Mouse (Mus musculus) liver, embryonic 11.5 days (tissue): Measurements from ENCODE around the gene Cacna2d4. TPM values are rescaled to one million over a fixed set of nuclear protein-coding genes. Genes with fewer than 3 reads are reported as not detected.

Experiments used
- ATAC-seq: fragments of 200-750 bp; cut with Nextera tagmentation; replicated peaks from 2 replicates; pipeline ENCODE4 v1.8.0; 2017; ENCODE audit warnings: moderate number of reproducible peaks, mild to moderate bottlenecking, moderate TSS enrichment, moderate library complexity; ENCODE audit not compliant: low FRiP score
- DNase-seq: peaks from one replicate; pipeline ENCODE4 v3.0.0-alpha.2; 2017; ENCODE audit warnings: low spot score
- H3K27ac ChIP-seq: fragments of 300-500 bp; sonication (generic); 2 replicates; pipeline ENCODE4 v1.5.1; 2014; ENCODE audit warnings: mild to moderate bottlenecking, low read depth, low read length, control low read depth
- H3K27me3 ChIP-seq: fragments of 300-500 bp; sonication (generic); replicated peaks from 2 replicates; pipeline ENCODE4 v1.6.1; 2014; ENCODE audit warnings: low read length, mixed read lengths; ENCODE audit not compliant: control insufficient read depth, insufficient read depth
- H3K36me3 ChIP-seq: fragments of 300-500 bp; sonication (generic); 2 replicates; pipeline ENCODE4 v1.6.1; 2014; ENCODE audit warnings: mild to moderate bottlenecking, low read length, moderate library complexity, mixed read lengths; ENCODE audit not compliant: control insufficient read depth, insufficient read depth
- H3K4me1 ChIP-seq: fragments of 300-500 bp; sonication (generic); replicated peaks from 2 replicates; pipeline ENCODE4 v1.6.1; 2014; ENCODE audit warnings: low read length, mixed read lengths; ENCODE audit not compliant: control insufficient read depth, insufficient read depth
- H3K4me2 ChIP-seq: fragments of 300-500 bp; sonication (generic); 2 replicates; pipeline ENCODE4 v1.6.1; 2014; ENCODE audit warnings: mild to moderate bottlenecking, control low read depth, moderate library complexity
- H3K4me3 ChIP-seq: fragments of 300-500 bp; sonication (generic); 2 replicates; pipeline ENCODE4 v1.5.1; 2014; ENCODE audit warnings: low read depth, low read length, control low read depth
- H3K9ac ChIP-seq: fragments of 300-500 bp; sonication (generic); 2 replicates; pipeline ENCODE4 v1.6.1; 2014; ENCODE audit warnings: low read depth, low read length, control low read depth
- H3K9me3 ChIP-seq: fragments of 300-500 bp; sonication (generic); 2 replicates; pipeline ENCODE4 v1.6.1; 2016; ENCODE audit warnings: low read length, inconsistent platforms, mixed read lengths; ENCODE audit not compliant: control insufficient read depth
- WGBS: fragments of 180-500 bp; shearing (Covaris S2); extraction: QIAGEN DNeasy Blood & Tissue Kit; methylation state at CpG from one replicate; pipeline ENCODE4 v1.1.7; 2014; 5-methylcytosine and 5-hydroxymethylcytosine counted together
- polyA plus RNA-seq: library from polyadenylated mRNA; unstranded; fragments of >200 nt; fragmentation: Nextera tagmentation; extraction: Ambion mirVana; gene quantifications from 2 replicates; pipeline ENCODE4 v1.2.1, GENCODE M21; 2014

The Cacna2d4 gene
- polyA plus RNA-seq, 1 experiment from 2014 or later = not detected

- Histone ChIP-seq H3K27ac (no peak overlapping the region), H3K4me2 (peak overlapping the region; percentile 84; the same call in 1 of the 2 replicates), H3K4me1 (peaks cover 6% of the 10 kb centered on the region; the same call in 1 of the 2 replicates), H3K9ac (no peak overlapping the region), H3K9me3 (no peaks in the 10 kb centered on the region), H3K27me3 (no peaks in the 10 kb centered on the region), H3K36me3 (no peaks in the 10 kb centered on the region), H3K4me3 (peak overlapping the region; percentile 81; the same call in 1 of the 2 replicates)
- no peak for DNase-seq
- ATAC-seq = no peak
- 87% methylated on average over 4 of the region's 4 CpGs for WGBS
These were observed 150.1 kb downstream of the Cacna2d4 start for GRCm38 (mm10) chr6:119386421-119386820.

GRCm38 (mm10) chr6:119386821-119387220, 150.5 kb downstream of the Cacna2d4 start:
- 83% methylated on average over 1 of the region's 1 CpGs for WGBS
- H3K27me3 ChIP-seq = no peaks in the 10 kb centered on the region
- H3K4me1 ChIP-seq = peaks cover 6% of the 10 kb centered on the region; the same call in 1 of the 2 replicates
- DNase-seq = no peak
- H3K4me3 ChIP-seq = peak overlapping the region; percentile 81
- no peaks in the 10 kb centered on the region for H3K9me3 ChIP-seq
- H3K36me3 ChIP-seq = no peaks in the 10 kb centered on the region
- peak overlapping the region; percentile 84 for H3K4me2 ChIP-seq
- no peak overlapping the region for H3K27ac ChIP-seq
- ATAC-seq = no peak
- 0 out of 2 replicates have a peak overlapping the region, but pooled peaks have one; percentile 56 for H3K9ac ChIP-seq

- Histone ChIP-seq H3K9me3 (no peaks in the 10 kb centered on the region), H3K36me3 (no peaks in the 10 kb centered on the region), H3K9ac (peak overlapping the region; percentile 91), H3K4me3 (peak overlapping the region; percentile 81), H3K4me1 (peaks cover 4% of the 10 kb centered on the region; the same call in 1 of the 2 replicates), H3K27ac (peak overlapping the region; percentile 73), H3K27me3 (no peaks in the 10 kb centered on the region), H3K4me2 (peak overlapping the region; percentile 84)
- peak; percentile 79 for ATAC-seq
- no peak for DNase-seq
- under 1% methylated on average over 42 of the region's 76 CpGs for WGBS
These were observed 151.7 kb downstream of the Cacna2d4 start for GRCm38 (mm10) chr6:119387801-119388649.

GRCm38 (mm10) chr6:119388650-119389012, 152.3 kb downstream of the Cacna2d4 start:
- Histone ChIP-seq H3K4me2 (peak overlapping the region; percentile 84), H3K27ac (peak overlapping the region; percentile 73), H3K4me1 (peaks cover 4% of the 10 kb centered on the region; the same call in 1 of the 2 replicates), H3K27me3 (no peaks in the 10 kb centered on the region), H3K4me3 (peak overlapping the region; percentile 81), H3K9me3 (no peaks in the 10 kb centered on the region), H3K36me3 (no peaks in the 10 kb centered on the region), H3K9ac (peak overlapping the region; percentile 91)
- ATAC-seq = peak; percentile 99
- under 1% methylated on average over 53 of the region's 53 CpGs for WGBS
- peak; percentile 92 for DNase-seq

GRCm38 (mm10) chr6:119389089-119389488, 152.8 kb downstream of the Cacna2d4 start:
- Histone ChIP-seq H3K9me3 (no peaks in the 10 kb centered on the region), H3K4me1 (peaks cover 4% of the 10 kb centered on the region; the same call in 1 of the 2 replicates), H3K27me3 (no peaks in the 10 kb centered on the region), H3K4me2 (peak overlapping the region; percentile 69), H3K9ac (peak overlapping the region; percentile 70), H3K36me3 (no peaks in the 10 kb centered on the region), H3K27ac (no peak overlapping the region), H3K4me3 (peak overlapping the region; percentile 81)
- ATAC-seq = no peak
- 20% methylated on average over 10 of the region's 10 CpGs for WGBS
- DNase-seq = no peak

GRCm38 (mm10) chr6:119390728-119391127, 154.4 kb downstream of the Cacna2d4 start:
- Histone ChIP-seq H3K27me3 (no peaks in the 10 kb centered on the region), H3K27ac (no peak overlapping the region), H3K9me3 (no peaks in the 10 kb centered on the region), H3K36me3 (no peaks in the 10 kb centered on the region), H3K9ac (no peak overlapping the region), H3K4me2 (no peak overlapping the region), H3K4me1 (peaks cover 12% of the 10 kb centered on the region), H3K4me3 (no peak overlapping the region)
- WGBS = 89% methylated on average over 4 of the region's 4 CpGs
- ATAC-seq = no peak
- DNase-seq = no peak

GRCm38 (mm10) chr6:119392836-119393235, 156.5 kb downstream of the Cacna2d4 start:
- Histone ChIP-seq H3K27me3 (no peaks in the 10 kb centered on the region), H3K4me1 (peaks cover 13% of the 10 kb centered on the region), H3K36me3 (no peaks in the 10 kb centered on the region), H3K27ac (no peak overlapping the region), H3K4me2 (no peak overlapping the region), H3K4me3 (no peak overlapping the region), H3K9me3 (no peaks in the 10 kb centered on the region), H3K9ac (no peak overlapping the region)
- 83% methylated on average over 9 of the region's 9 CpGs for WGBS
- ATAC-seq = no peak
- no peak for DNase-seq

GRCm38 (mm10) chr6:119395421-119396308, 159.3 kb downstream of the Cacna2d4 start:
- ATAC-seq = no peak; the same call in 1 of the 2 replicates
- H3K27me3 ChIP-seq = no peaks in the 10 kb centered on the region
- no peak overlapping the region for H3K4me3 ChIP-seq
- peaks cover 13% of the 10 kb centered on the region for H3K4me1 ChIP-seq
- 0 out of 2 replicates have a peak overlapping the region, but pooled peaks have one; percentile 16 for H3K9ac ChIP-seq
- no peaks in the 10 kb centered on the region for H3K36me3 ChIP-seq
- no peaks in the 10 kb centered on the region for H3K9me3 ChIP-seq
- peak overlapping the region; percentile 21; the same call in 1 of the 2 replicates for H3K27ac ChIP-seq
- no peak for DNase-seq
- WGBS = 53% methylated on average over 14 of the region's 14 CpGs
- peak overlapping the region; percentile 38 for H3K4me2 ChIP-seq
